Mouse (Mus musculus): ENCODE results near the gene Atp4b. TPM values are rescaled to one million over a fixed set of nuclear protein-coding genes. Genes with fewer than 3 reads are reported as not detected.

The Atp4b gene
- total and polyA plus RNA-seq, 2 experiments from 2014 or later: not detected

DNA sequence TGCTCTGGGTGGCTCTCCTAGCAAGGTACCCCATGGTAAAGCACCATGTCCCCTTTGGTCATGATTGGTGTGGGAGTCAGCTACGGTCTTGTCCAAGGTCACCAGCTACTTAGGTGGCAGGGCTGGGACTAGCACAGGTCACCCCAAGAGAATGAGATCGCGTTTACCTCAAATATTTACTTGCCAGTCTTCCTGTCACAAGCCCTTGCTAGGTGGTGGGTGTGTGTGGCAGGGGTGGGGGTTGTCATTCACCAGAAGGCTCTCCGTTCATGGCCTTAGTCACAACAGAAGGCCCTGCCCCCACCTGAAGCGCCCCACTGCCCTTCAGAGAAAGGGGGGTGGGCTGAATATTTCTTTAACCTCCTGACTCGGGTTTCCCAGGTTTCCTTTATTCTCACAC is 6.9 kb upstream of the Atp4b start:
- 74% methylated on average over 6 of the region's 6 CpGs for WGBS
- H3K27ac ChIP-seq (ENCODE audit: low read depth, low read length): no peak overlapping the region
- TF ChIP-seq CTCF (IDR thresholded peaks at IDR 0.05): no peak

GRCm38 (mm10) chr8:13393869-13394268 is 2.8 kb downstream of the Atp4b start:
- DNase-seq (ENCODE audit: low spot score) (no peak), ATAC-seq (ENCODE audit: low FRiP score) (no peak)

More for the DNA sequence above, 6.9 kb upstream of the Atp4b start:
- no peaks in the 10 kb centered on the region for H3K9me3 ChIP-seq (ENCODE audit: low read length)
- DNase-seq (ENCODE audit: low spot score) (no peak), ATAC-seq (ENCODE audit: low FRiP score) (no peak)
- H3K4me2 ChIP-seq (ENCODE audit: low read depth, low read length, poor library complexity, severe bottlenecking): no peak overlapping the region
- no peaks in the 10 kb centered on the region for H3K36me3 ChIP-seq (ENCODE audit: insufficient read depth, low read length)
- no peaks in the 10 kb centered on the region for H3K27me3 ChIP-seq (ENCODE audit: insufficient read depth, low read length)
- no peak overlapping the region for H3K9ac ChIP-seq (replicated peaks; ENCODE audit: low read length, poor library complexity, severe bottlenecking)
- no peak overlapping the region for H3K4me3 ChIP-seq (ENCODE audit: low read depth, low read length)
- H3K4me1 ChIP-seq (ENCODE audit: insufficient read depth, low read length): no peaks in the 10 kb centered on the region

DNA sequence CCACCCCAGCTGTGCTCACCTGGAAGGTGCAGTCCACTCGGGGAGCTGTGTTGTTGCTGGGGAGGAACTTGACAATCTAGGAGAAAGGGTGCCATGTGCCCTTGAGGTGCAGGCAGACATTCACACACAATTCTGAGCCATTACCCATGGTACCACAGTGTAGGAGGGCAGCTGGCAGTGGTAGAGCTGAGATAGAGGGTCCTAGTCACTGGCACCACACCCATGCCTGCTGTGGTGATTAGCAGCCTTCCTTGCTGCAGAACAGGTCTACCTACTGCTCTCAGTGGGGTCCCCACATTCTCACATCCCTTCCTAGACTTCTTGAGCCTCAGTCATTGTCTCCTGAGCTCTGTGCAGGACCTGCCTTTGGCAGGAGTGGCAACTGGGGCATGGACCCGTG is 7.9 kb downstream of the Atp4b start:
- no peaks in the 10 kb centered on the region for H3K9me3 ChIP-seq (ENCODE audit: low read length)
- ATAC-seq (ENCODE audit: low FRiP score) (no peak), DNase-seq (ENCODE audit: low spot score) (no peak)
- H3K27ac ChIP-seq (ENCODE audit: low read depth, low read length): no peak overlapping the region
- 87% methylated on average over 2 of the region's 2 CpGs for WGBS
- TF ChIP-seq CTCF (IDR thresholded peaks at IDR 0.05): no peak
- H3K4me1 ChIP-seq (ENCODE audit: insufficient read depth, low read length): no peaks in the 10 kb centered on the region
- no peak overlapping the region for H3K9ac ChIP-seq (replicated peaks; ENCODE audit: low read length, poor library complexity, severe bottlenecking)
- H3K27me3 ChIP-seq (ENCODE audit: insufficient read depth, low read length): no peaks in the 10 kb centered on the region
- H3K4me2 ChIP-seq (ENCODE audit: low read depth, low read length, poor library complexity, severe bottlenecking): no peak overlapping the region
- no peak overlapping the region for H3K4me3 ChIP-seq (ENCODE audit: low read depth, low read length)
- H3K36me3 ChIP-seq (ENCODE audit: insufficient read depth, low read length): no peaks in the 10 kb centered on the region

More at GRCm38 (mm10) chr8:13393869-13394268, 2.8 kb downstream of the Atp4b start:
- no peaks in the 10 kb centered on the region for H3K27me3 ChIP-seq (ENCODE audit: insufficient read depth, low read length)
- no peak overlapping the region for H3K9ac ChIP-seq (replicated peaks; ENCODE audit: low read length, poor library complexity, severe bottlenecking)
- no peaks in the 10 kb centered on the region for H3K36me3 ChIP-seq (ENCODE audit: insufficient read depth, low read length)
- H3K9me3 ChIP-seq (ENCODE audit: low read length): no peaks in the 10 kb centered on the region
- no peaks in the 10 kb centered on the region for H3K4me1 ChIP-seq (ENCODE audit: insufficient read depth, low read length)
- H3K27ac ChIP-seq (ENCODE audit: low read depth, low read length): no peak overlapping the region
- TF ChIP-seq CTCF (IDR thresholded peaks at IDR 0.05): no peak
- H3K4me2 ChIP-seq (ENCODE audit: low read depth, low read length, poor library complexity, severe bottlenecking): no peak overlapping the region
- WGBS: 90% methylated on average over 7 of the region's 7 CpGs
- H3K4me3 ChIP-seq (ENCODE audit: low read depth, low read length): no peak overlapping the region

GRCm38 (mm10) chr8:13387728-13388127 is 8.9 kb downstream of the Atp4b start:
- 83% methylated on average over 8 of the region's 8 CpGs for WGBS
- H3K27ac ChIP-seq (ENCODE audit: low read depth, low read length): no peak overlapping the region
- DNase-seq (ENCODE audit: low spot score): no peak
- no peaks in the 10 kb centered on the region for H3K36me3 ChIP-seq (ENCODE audit: insufficient read depth, low read length)
- H3K4me2 ChIP-seq (ENCODE audit: low read depth, low read length, poor library complexity, severe bottlenecking): no peak overlapping the region
- no peak for ATAC-seq (ENCODE audit: low FRiP score)
- no peaks in the 10 kb centered on the region for H3K4me1 ChIP-seq (ENCODE audit: insufficient read depth, low read length)
- H3K4me3 ChIP-seq (ENCODE audit: low read depth, low read length): no peak overlapping the region
- TF ChIP-seq CTCF (IDR thresholded peaks at IDR 0.05): no peak
- no peak overlapping the region for H3K9ac ChIP-seq (replicated peaks; ENCODE audit: low read length, poor library complexity, severe bottlenecking)
- no peaks in the 10 kb centered on the region for H3K27me3 ChIP-seq (ENCODE audit: insufficient read depth, low read length)
- no peaks in the 10 kb centered on the region for H3K9me3 ChIP-seq (ENCODE audit: low read length)

DNA sequence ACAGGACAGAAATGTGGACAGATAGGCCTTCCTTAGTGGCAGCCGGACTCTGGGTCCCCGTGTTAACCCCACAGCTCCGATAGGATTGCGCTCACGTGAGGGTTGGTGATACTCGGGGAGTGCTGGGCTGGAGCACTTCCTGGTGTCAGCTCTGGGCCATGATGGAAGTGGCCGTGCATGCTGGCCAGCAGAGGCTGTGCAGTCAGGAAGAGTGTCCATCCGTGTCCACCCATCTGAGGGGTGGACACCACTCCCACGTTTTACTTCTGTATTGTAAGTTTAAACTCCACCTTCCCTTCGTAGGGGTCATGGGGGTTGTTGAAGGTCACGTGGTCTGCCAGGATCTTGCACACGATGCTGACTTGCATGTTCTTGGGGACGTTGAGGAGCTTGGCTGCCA is 10.3 kb downstream of the Atp4b start:
- no peaks in the 10 kb centered on the region for H3K36me3 ChIP-seq (ENCODE audit: insufficient read depth, low read length)
- no peak overlapping the region for H3K27ac ChIP-seq (ENCODE audit: low read depth, low read length)
- no peak overlapping the region for H3K4me3 ChIP-seq (ENCODE audit: low read depth, low read length)
- TF ChIP-seq CTCF (IDR thresholded peaks at IDR 0.05): no peak
- H3K9me3 ChIP-seq (ENCODE audit: low read length): no peaks in the 10 kb centered on the region
- H3K4me1 ChIP-seq (ENCODE audit: insufficient read depth, low read length): no peaks in the 10 kb centered on the region
- DNase-seq (ENCODE audit: low spot score) (no peak), ATAC-seq (ENCODE audit: low FRiP score) (no peak)
- H3K27me3 ChIP-seq (ENCODE audit: insufficient read depth, low read length): no peaks in the 10 kb centered on the region
- H3K4me2 ChIP-seq (ENCODE audit: low read depth, low read length, poor library complexity, severe bottlenecking): no peak overlapping the region
- WGBS: 79% methylated on average over 13 of the region's 13 CpGs
- H3K9ac ChIP-seq (replicated peaks; ENCODE audit: low read length, poor library complexity, severe bottlenecking): no peak overlapping the region

DNA sequence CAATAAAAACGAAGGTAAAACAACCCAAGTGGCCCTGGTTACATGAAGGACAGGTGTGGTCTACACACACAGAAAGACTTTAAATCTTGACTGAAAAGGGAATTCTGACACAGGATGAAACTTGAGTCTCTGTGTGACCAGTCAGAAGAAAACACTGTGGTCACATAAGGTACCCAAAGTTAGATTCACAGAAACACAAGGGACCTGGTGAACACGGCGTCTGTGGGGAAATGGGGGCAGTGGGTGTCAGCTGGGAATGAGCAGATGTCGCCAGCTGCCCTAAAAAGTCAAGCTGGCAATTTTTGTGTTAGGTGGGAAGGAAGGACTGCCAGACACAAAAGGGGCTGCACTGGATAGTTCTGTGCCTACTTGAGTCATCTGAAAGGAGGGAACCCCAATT is 13.6 kb downstream of the Atp4b start:
- no peak for TF ChIP-seq CTCF (IDR thresholded peaks at IDR 0.05)
- Histone ChIP-seq H3K9ac (replicated peaks; ENCODE audit: low read length, poor library complexity, severe bottlenecking) (no peak overlapping the region), H3K4me1 (ENCODE audit: insufficient read depth, low read length) (no peaks in the 10 kb centered on the region), H3K4me2 (ENCODE audit: low read depth, low read length, poor library complexity, severe bottlenecking) (no peak overlapping the region), H3K27ac (ENCODE audit: low read depth, low read length) (no peak overlapping the region), H3K27me3 (ENCODE audit: insufficient read depth, low read length) (no peaks in the 10 kb centered on the region), H3K36me3 (ENCODE audit: insufficient read depth, low read length) (peaks cover 12% of the 10 kb centered on the region), H3K9me3 (ENCODE audit: low read length) (no peaks in the 10 kb centered on the region), H3K4me3 (ENCODE audit: low read depth, low read length) (no peak overlapping the region)
- WGBS: 95% methylated on average over 4 of the region's 4 CpGs
- ATAC-seq (ENCODE audit: low FRiP score): no peak
- DNase-seq (ENCODE audit: low spot score): no peak

Data from midbrain, postnatal 0 days (tissue).